Mouse (Mus musculus) E14TG2a.4 (cell line): ENCODE results near the gene Ckm.

Experiments used
- H3K27me3 ChIP-seq: 2 replicates; pipeline ENCODE4 v1.6.1; 2014; ENCODE audit warnings: low read length, control low read depth; ENCODE audit not compliant: insufficient read depth
- H3K36me3 ChIP-seq: 2 replicates; pipeline ENCODE4 v1.6.1; 2014; ENCODE audit warnings: low read length, control low read depth; ENCODE audit not compliant: insufficient read depth
- H3K4me1 ChIP-seq: replicated peaks from 2 replicates; pipeline ENCODE4 v1.6.1; 2014; ENCODE audit warnings: low read depth, low read length, control low read depth
- H3K4me3 ChIP-seq: replicated peaks from 2 replicates; pipeline ENCODE4 v1.5.1; 2014; ENCODE audit warnings: mild to moderate bottlenecking, low read length
- H3K9me3 ChIP-seq: 2 replicates; pipeline ENCODE4 v1.6.1; 2014; ENCODE audit warnings: low read length, control low read depth
- CTCF ChIP-seq: conservative IDR thresholded peaks from 2 replicates; pipeline ENCODE4 v1.5.1; 2014; ENCODE audit warnings: low read length
- NANOG ChIP-seq: IDR thresholded peaks from 2 replicates; pipeline ENCODE4 v1.6.1; 2014; ENCODE audit warnings: borderline replicate concordance, low read length, mixed read lengths
- POU5F1 ChIP-seq: IDR thresholded peaks from 2 replicates; pipeline ENCODE4 v1.6.1; 2014; ENCODE audit warnings: low read length, borderline replicate concordance

The Ckm gene

DNA sequence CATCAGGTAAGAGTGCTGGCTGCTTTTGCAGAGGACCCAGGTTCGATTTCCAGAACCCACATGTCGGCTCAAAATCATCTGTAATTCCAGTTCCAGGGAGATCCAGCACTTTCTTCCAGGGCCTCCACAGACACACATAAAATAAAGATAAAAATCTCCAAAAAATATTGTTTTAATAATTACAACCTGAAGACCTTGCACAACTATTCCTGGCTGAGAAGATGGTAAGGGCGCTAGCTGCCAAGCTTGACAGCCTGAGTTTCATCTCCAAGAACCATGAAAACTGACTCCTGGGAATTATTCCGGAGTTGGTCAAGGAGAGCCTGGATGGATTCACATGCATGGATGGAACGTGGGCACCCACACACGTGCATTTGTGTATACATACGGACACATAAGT, at the start of gene Ckm:
Ckm (plus strand) TSS at position 301 of the 400 bp plus-strand sequence.
- TF ChIP-seq POU5F1 (no peak), CTCF (no peak), NANOG (no peak)
- no peaks in the 10 kb centered on the region for H3K36me3 ChIP-seq

DNA sequence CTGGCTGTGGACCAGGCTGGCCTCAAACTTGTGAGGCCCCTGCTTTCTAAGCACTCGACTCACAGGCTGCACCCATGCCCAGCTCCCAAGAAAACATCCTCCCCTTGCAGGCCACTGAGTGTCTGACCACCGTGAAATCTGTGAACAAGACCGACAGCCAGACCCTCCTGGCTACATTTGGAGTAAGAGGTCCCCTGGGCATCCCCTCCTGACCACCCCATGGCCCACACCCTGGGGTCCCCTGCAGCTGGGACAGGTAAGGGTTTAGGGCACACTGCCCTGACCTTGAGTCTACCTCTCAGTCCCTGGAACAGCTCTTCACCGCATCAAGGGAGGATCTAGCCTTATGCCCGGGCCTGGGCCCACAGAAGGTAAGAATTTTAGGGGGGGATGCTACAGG, 49.6 kb upstream of the Ckm start:
- H3K4me1 ChIP-seq: peaks cover 54% of the 10 kb centered on the region
- no peak for TF ChIP-seq NANOG
- H3K9me3 ChIP-seq: no peaks in the 10 kb centered on the region
- no peak overlapping the region for H3K4me3 ChIP-seq
- H3K36me3 ChIP-seq: peaks cover 77% of the 10 kb centered on the region
- no peaks in the 10 kb centered on the region for H3K27me3 ChIP-seq

More for the DNA sequence above, at the start of gene Ckm:
- peaks cover 32% of the 10 kb centered on the region for H3K27me3 ChIP-seq
- H3K9me3 ChIP-seq: no peaks in the 10 kb centered on the region
- H3K4me3 ChIP-seq: peak within 1 kb of the TSS; percentile 89
- peaks cover 46% of the 10 kb centered on the region for H3K4me1 ChIP-seq

DNA sequence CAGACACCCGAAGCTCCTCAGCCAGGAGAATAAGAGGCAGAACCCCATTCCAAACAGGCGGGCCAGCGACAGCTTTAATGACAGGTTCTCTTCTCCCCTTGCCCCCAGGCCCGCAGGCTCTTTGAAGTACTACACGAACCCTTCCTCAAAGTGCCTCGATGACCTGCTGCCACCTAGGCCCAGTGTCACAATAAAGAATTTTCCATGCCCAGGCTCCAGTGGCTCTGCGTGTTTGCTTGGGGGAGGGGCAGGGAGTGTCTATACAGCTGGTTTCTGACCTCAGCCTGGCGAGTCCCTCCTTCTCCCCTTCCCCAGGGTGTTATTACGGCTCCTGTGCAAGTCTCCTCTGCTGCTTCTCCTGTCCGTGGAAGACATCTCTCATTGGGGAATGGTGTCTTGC, 48.3 kb upstream of the Ckm start:
- peaks cover 67% of the 10 kb centered on the region for H3K36me3 ChIP-seq
- H3K27me3 ChIP-seq: no peaks in the 10 kb centered on the region
- H3K9me3 ChIP-seq: no peaks in the 10 kb centered on the region
- peak overlapping the region; percentile 41 for H3K4me3 ChIP-seq
- peaks cover 55% of the 10 kb centered on the region for H3K4me1 ChIP-seq
- no peak for TF ChIP-seq POU5F1
- no peak for TF ChIP-seq NANOG
- no peak for TF ChIP-seq CTCF

DNA sequence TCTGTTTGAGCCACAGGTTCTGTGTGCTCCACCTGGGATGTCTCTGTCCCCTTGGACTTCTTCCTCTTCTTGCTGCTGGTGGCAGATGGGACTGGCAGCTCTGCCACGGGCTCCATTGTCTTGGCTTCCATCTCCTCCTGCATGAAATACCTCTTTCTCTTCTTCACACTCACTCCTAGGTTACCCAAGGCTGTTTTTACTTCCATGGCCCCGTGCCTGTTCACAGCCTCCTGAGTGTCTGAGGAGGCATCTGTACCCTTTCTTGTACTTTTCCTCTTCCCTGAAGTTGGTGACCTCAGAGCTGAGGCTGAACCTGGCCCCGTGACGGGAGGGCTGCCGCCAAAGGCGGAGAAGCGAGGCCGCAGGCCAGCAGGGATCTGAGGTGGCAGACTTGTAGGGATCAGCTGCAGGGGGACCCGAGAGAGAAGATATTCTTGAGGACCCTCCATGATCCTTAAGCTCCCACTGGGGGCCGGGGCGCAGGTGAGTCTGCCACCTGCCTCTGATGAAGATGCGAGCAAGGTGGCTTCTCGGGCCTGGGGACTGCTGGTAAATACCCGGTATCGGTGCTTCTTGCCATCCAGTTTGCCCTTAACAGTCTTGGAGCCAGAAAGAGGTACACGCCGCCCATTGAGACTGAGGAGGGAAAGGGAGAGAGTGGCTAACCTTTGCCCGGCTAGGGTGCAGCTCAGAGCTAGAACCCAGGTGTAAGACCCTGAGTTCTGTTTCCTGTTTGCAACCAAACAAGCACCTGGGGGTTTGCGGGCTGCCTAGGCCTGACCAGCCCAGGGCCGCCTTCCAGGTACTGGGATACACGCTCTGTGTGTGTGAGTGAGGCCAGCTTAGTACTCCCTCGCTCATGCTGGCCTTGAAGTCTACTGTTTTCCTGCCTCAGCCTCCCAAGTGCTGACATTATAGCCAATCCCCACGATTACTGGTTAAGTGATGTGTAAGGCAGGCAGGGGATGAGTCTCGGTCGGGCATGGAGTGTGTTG, 46.9 kb upstream of the Ckm start:
- Histone ChIP-seq H3K9me3 (no peaks in the 10 kb centered on the region), H3K4me3 (peak overlapping the region; percentile 94), H3K4me1 (peaks cover 69% of the 10 kb centered on the region), H3K36me3 (peaks cover 54% of the 10 kb centered on the region), H3K27me3 (no peaks in the 10 kb centered on the region)
- TF ChIP-seq NANOG (no peak), CTCF (no peak), POU5F1 (no peak)

DNA sequence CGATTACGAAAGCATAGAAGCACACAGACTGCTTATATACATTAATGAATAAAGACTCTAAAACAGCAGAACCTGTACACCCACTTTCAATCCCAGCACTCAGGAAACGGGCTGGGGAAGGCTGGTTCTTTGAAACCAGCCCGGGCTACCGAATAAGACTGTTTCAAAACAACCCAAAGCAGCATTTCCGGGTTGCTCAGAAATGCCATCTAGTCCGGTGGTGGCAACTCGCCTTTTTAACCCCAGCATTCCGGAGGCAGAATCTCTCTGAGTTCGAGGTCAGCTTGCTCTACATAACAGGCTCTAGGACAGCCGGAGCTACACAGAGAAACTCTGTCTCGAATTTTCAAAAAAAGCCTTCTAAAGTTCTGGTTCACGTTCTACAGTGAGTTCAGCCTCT, 45.9 kb upstream of the Ckm start:
- H3K4me1 ChIP-seq: peaks cover 78% of the 10 kb centered on the region
- H3K27me3 ChIP-seq: no peaks in the 10 kb centered on the region
- peak overlapping the region; percentile 94 for H3K4me3 ChIP-seq
- no peaks in the 10 kb centered on the region for H3K9me3 ChIP-seq
- no peak for TF ChIP-seq POU5F1
- no peak for TF ChIP-seq CTCF
- TF ChIP-seq NANOG: no peak
- H3K36me3 ChIP-seq: peaks cover 49% of the 10 kb centered on the region

DNA sequence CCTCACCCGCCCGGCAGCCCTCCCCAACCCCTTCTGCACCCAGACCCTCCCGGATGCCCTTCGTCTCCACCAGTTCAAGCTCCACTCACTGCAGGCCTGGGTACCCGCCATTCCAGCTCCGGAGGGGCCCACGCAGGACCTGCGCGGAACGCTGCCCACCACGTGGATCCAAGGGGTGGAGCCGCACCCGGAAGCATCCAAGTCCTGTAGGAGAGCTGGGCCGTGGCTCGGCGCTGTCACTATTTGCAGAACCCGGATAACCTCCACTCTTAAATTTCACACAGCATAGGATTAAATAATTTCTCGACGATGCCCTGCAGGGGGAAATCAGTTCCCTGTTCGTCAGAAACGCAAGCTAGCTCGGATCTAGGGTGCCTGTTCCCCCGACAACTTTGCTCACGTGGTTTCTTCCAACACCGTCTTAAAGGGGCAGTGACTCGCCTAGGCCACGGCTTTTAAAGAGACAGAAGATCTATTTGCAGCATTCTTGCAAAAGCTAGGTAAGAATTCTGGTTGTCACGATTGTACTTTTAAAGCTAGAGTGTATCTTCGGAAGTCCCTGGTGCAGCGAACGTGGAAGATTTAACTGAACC, 45.2 kb upstream of the Ckm start, which contains the start of the genes Cd3eap and Ppp1r13l:
Cd3eap (minus strand) TSS at position 185 of the 593 bp plus-strand sequence.
Ppp1r13l (plus strand) TSS at position 451 of the 593 bp plus-strand sequence.
- H3K4me3 ChIP-seq: peak within 1 kb of the TSS; percentile 94
- peaks cover 80% of the 10 kb centered on the region for H3K4me1 ChIP-seq
- peaks cover 47% of the 10 kb centered on the region for H3K36me3 ChIP-seq
- no peaks in the 10 kb centered on the region for H3K9me3 ChIP-seq
- no peaks in the 10 kb centered on the region for H3K27me3 ChIP-seq
- TF ChIP-seq POU5F1: no peak
- no peak for TF ChIP-seq NANOG
- no peak for TF ChIP-seq CTCF

DNA sequence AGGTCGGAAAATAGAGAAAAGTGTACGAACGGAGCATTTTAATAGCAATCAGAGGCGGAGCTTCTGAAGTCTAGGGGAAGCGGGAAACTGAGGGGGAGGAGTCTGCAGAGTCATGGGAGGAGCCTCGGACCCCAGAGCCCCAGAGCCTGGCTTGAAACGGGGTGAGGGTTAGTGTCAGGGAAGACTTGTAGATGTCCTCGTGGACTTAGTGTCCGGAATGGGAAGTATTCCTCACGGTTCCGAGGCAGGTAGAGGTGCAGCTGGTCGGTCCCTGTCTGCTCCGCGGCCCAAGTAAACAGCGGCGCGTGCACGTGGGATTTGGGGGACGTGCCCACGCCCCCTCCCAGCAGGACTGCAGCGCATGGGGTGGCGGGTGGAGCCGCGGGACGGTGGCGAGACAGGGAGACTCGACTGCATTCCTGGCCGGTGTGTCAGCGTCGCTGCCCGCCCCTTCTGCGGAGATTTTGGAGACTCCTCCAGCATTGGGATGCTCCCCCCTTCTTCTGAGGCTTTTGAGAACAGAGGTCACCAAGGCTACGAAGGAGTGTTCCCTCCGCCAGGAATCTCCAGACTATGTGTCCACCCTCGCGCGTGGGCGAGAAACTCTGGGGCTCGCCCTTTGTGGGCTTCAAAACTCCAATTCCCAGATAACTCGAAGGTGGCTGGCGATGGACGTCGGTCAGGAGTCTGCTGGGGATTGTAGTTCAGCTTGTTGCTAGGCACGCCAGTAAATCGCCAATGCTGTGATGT, 44.5 kb upstream of the Ckm start:
- H3K27me3 ChIP-seq: no peaks in the 10 kb centered on the region
- peaks cover 77% of the 10 kb centered on the region for H3K4me1 ChIP-seq
- H3K9me3 ChIP-seq: no peaks in the 10 kb centered on the region
- no peak for TF ChIP-seq POU5F1
- no peak for TF ChIP-seq CTCF
- TF ChIP-seq NANOG: no peak
- H3K4me3 ChIP-seq: peak overlapping the region; percentile 94
- peaks cover 43% of the 10 kb centered on the region for H3K36me3 ChIP-seq

DNA sequence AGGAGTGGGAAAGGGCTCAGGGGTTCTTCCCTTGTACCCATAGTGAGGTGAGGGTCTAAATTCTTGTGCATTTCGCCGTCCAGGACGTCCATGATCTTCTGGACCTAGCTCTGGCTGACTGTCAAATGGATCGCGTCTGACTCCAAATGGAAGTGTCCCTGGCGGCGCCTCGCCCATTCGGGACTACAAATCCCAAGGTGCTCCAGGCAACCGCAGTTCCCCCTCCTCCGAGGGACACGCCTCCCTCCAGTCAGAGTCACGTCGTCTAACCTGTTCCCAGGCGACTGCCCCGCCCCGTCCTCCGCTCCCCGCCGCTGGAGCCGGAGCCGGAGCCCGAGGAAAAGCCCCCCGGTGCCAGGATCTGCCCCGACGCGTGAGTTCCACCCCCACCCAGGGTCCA, 43.6 kb upstream of the Ckm start:
- peaks cover 36% of the 10 kb centered on the region for H3K36me3 ChIP-seq
- peaks cover 75% of the 10 kb centered on the region for H3K4me1 ChIP-seq
- no peaks in the 10 kb centered on the region for H3K27me3 ChIP-seq
- H3K9me3 ChIP-seq: no peaks in the 10 kb centered on the region
- TF ChIP-seq NANOG: no peak
- no peak for TF ChIP-seq POU5F1
- no peak for TF ChIP-seq CTCF
- H3K4me3 ChIP-seq: peak overlapping the region; percentile 94
